Mouse (Mus musculus) midbrain, postnatal 0 days (tissue): ENCODE data around the gene Gper1. TPM values are rescaled to one million over a fixed set of nuclear protein-coding genes. Genes with fewer than 3 reads are reported as not detected.

ENCODE experiments used
- ATAC-seq: fragments of 200-750 bp; cut with Nextera tagmentation; 2 replicates; pipeline ENCODE4 v1.8.0; 2017; ENCODE audit warnings: moderate number of reproducible peaks, mild to moderate bottlenecking, moderate TSS enrichment, moderate library complexity; ENCODE audit not compliant: low FRiP score
- DNase-seq: peaks from one replicate; pipeline ENCODE4 v3.0.0-alpha.2; 2015; ENCODE audit warnings: low spot score
- H3K27ac ChIP-seq: fragments of 300-500 bp; sonication (generic); 2 replicates; pipeline ENCODE4 v1.5.1; 2014; ENCODE audit warnings: low read depth, mild to moderate bottlenecking, low read length, mixed read lengths
- H3K27me3 ChIP-seq: fragments of 300-500 bp; sonication (generic); 2 replicates; pipeline ENCODE4 v1.6.1; 2014; ENCODE audit warnings: low read length, control low read depth, mixed read lengths; ENCODE audit not compliant: insufficient read depth
- H3K36me3 ChIP-seq: fragments of 300-500 bp; sonication (generic); 2 replicates; pipeline ENCODE4 v1.6.1; 2014; ENCODE audit warnings: low read length, control low read depth, mixed read lengths; ENCODE audit not compliant: insufficient read depth
- H3K4me1 ChIP-seq: fragments of 300-500 bp; sonication (generic); 2 replicates; pipeline ENCODE4 v1.6.1; 2014; ENCODE audit warnings: mild to moderate bottlenecking, control low read depth, antibody characterized with exemption, low read length, mixed read lengths; ENCODE audit not compliant: insufficient read depth
- H3K4me2 ChIP-seq: fragments of 300-500 bp; sonication (generic); 2 replicates; pipeline ENCODE4 v1.6.1; 2014; ENCODE audit warnings: low read depth, mild to moderate bottlenecking, low read length, mixed read lengths; ENCODE audit not compliant: poor library complexity, severe bottlenecking
- H3K4me3 ChIP-seq: fragments of 300-500 bp; sonication (generic); 2 replicates; pipeline ENCODE4 v1.5.1; 2014; ENCODE audit warnings: low read depth, mild to moderate bottlenecking, low read length, moderate library complexity
- H3K9ac ChIP-seq: fragments of 300-500 bp; sonication (generic); replicated peaks from 2 replicates; pipeline ENCODE4 v1.6.1; 2014; ENCODE audit warnings: mild to moderate bottlenecking, low read length, moderate library complexity, mixed read lengths; ENCODE audit not compliant: poor library complexity, severe bottlenecking
- H3K9me3 ChIP-seq: fragments of 300-500 bp; sonication (generic); 2 replicates; pipeline ENCODE4 v1.6.1; 2016; ENCODE audit warnings: low read length, control low read depth
- CTCF ChIP-seq: IDR thresholded peaks from 2 replicates; pipeline ENCODE4 v1.5.1; 2016; ENCODE audit warnings: antibody characterized with exemption, mild to moderate bottlenecking
- WGBS: fragments of 180-500 bp; shearing (Covaris S2); extraction: QIAGEN DNeasy Blood & Tissue Kit; methylation state at CpG from one replicate; pipeline ENCODE4 v1.1.7; 2014; 5-methylcytosine and 5-hydroxymethylcytosine counted together
- polyA plus RNA-seq: library from polyadenylated mRNA; unstranded; fragments of >200 nt; fragmentation: Nextera tagmentation; extraction: Ambion mirVana; gene quantifications from 2 replicates; pipeline ENCODE4 v1.2.1, GENCODE M21; 2015
- total RNA-seq: library from RNA; depleted of rRNA; stranded (reverse); fragments of >200 nt; gene quantifications from 2 replicates; pipeline ENCODE4 v1.2.3, GENCODE M21; 2014

Gper1 gene
- total and polyA plus RNA-seq, 2 experiments from 2014 or later: 5.8 to 8.9 TPM

- no peaks in the 10 kb centered on the region for H3K4me1 ChIP-seq
- H3K36me3 ChIP-seq: no peaks in the 10 kb centered on the region
- WGBS: 54% methylated on average over 21 of the region's 21 CpGs
- no peaks in the 10 kb centered on the region for H3K9me3 ChIP-seq
- DNase-seq: peak; percentile 42
- no peaks in the 10 kb centered on the region for H3K27me3 ChIP-seq
- no peak for TF ChIP-seq CTCF
- ATAC-seq: no peak
- no peak overlapping the region for H3K27ac ChIP-seq
- no peak overlapping the region for H3K4me3 ChIP-seq
- no peak overlapping the region for H3K4me2 ChIP-seq
- no peak overlapping the region for H3K9ac ChIP-seq
Observed at GRCm38 (mm10) chr5:139378986-139379629, 43.8 kb upstream of the Gper1 start.

GRCm38 (mm10) chr5:139379771-139380384 is 43.1 kb upstream of the Gper1 start:
- DNase-seq (no peak), ATAC-seq (no peak)
- Histone ChIP-seq H3K27me3 (no peaks in the 10 kb centered on the region), H3K4me2 (peak overlapping the region; percentile 93), H3K36me3 (no peaks in the 10 kb centered on the region), H3K4me3 (peak overlapping the region; percentile 62), H3K27ac (no peak overlapping the region), H3K4me1 (no peaks in the 10 kb centered on the region), H3K9ac (peak overlapping the region; percentile 61), H3K9me3 (no peaks in the 10 kb centered on the region)
- WGBS: 17% methylated on average over 8 of the region's 8 CpGs
- TF ChIP-seq CTCF: no peak

GRCm38 (mm10) chr5:139380385-139381248 is 42.3 kb upstream of the Gper1 start:
- Histone ChIP-seq H3K9ac (peak overlapping the region; percentile 61), H3K4me2 (peak overlapping the region; percentile 93), H3K27ac (peak overlapping the region; percentile 39; the same call in 1 of the 2 replicates), H3K27me3 (no peaks in the 10 kb centered on the region), H3K4me3 (peak overlapping the region; percentile 62), H3K9me3 (no peaks in the 10 kb centered on the region), H3K4me1 (no peaks in the 10 kb centered on the region), H3K36me3 (peaks cover 3% of the 10 kb centered on the region; the same call in 1 of the 2 replicates)
- DNase-seq: peak; percentile 90
- TF ChIP-seq CTCF: no peak
- WGBS: 2% methylated on average over 56 of the region's 73 CpGs
- ATAC-seq: peak; percentile 72

- H3K9me3 ChIP-seq: no peaks in the 10 kb centered on the region
- H3K4me1 ChIP-seq: no peaks in the 10 kb centered on the region
- ATAC-seq: no peak
- no peak for TF ChIP-seq CTCF
- H3K36me3 ChIP-seq: peaks cover 4% of the 10 kb centered on the region; the same call in 1 of the 2 replicates
- WGBS: 85% methylated on average over 18 of the region's 18 CpGs
- 0 out of 2 replicates have a peak overlapping the region, but pooled peaks have one; percentile 15 for H3K4me2 ChIP-seq
- no peak overlapping the region for H3K4me3 ChIP-seq
- no peaks in the 10 kb centered on the region for H3K27me3 ChIP-seq
- no peak for DNase-seq
- H3K27ac ChIP-seq: peak overlapping the region; percentile 38
- H3K9ac ChIP-seq: no peak overlapping the region
Observed at GRCm38 (mm10) chr5:139381586-139382513, 41.1 kb upstream of the Gper1 start.

- no peaks in the 10 kb centered on the region for H3K4me1 ChIP-seq
- H3K9ac ChIP-seq: peak overlapping the region; percentile 8; the same call in 1 of the 2 replicates
Observed at GRCm38 (mm10) chr5:139382760-139383159, 40.2 kb upstream of the Gper1 start.

More at GRCm38 (mm10) chr5:139382760-139383159, 40.2 kb upstream of the Gper1 start:
- peak; percentile 38 for DNase-seq
- H3K9me3 ChIP-seq: no peaks in the 10 kb centered on the region
- 64% methylated on average over 8 of the region's 8 CpGs for WGBS
- H3K27ac ChIP-seq: peak overlapping the region; percentile 38
- no peak overlapping the region for H3K4me2 ChIP-seq
- no peak overlapping the region for H3K4me3 ChIP-seq
- ATAC-seq: no peak
- no peaks in the 10 kb centered on the region for H3K27me3 ChIP-seq
- TF ChIP-seq CTCF: no peak
- H3K36me3 ChIP-seq: peaks cover 4% of the 10 kb centered on the region; the same call in 1 of the 2 replicates
